27 mouse cellular contexts compared by ENCODE assay signal in the genomic region with DNA sequence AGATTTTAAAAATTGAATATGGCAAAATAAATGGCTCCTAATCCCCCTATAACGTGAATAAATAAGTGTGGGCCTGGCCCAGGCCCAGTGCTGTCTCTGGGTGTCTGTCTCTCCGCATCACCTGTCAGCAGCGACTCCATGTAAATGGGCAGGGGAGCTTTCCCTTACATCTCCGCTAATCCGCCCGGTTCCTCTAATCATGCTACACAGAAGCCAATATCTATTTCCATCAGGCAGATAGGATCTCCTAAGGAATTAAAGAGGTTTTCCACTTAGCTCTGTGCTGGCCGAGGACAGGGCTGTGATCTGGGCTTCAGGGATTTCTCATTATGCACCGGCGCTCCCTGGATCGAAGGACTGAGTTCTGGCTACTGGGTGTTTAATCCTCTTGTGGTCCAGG.
DNase-seq lines count a peak whose midpoint lies in the region; ATAC-seq lines count a peak whose summit lies in the region.
"Had no signal": no experiment of that assay in that cellular context is flagged by ENCODE, and none has a peak within 500 bp of the region (broad histone marks: within the 10 kb centered on the region; RNA-seq: fewer than 3 reads in every experiment).

No protein-coding gene starts in this region.

- WGBS in midbrain, embryonic 12.5 days: 34% methylated on average over 10 of the region's 10 CpGs
- 52% methylated on average over 10 of the region's 10 CpGs for WGBS in midbrain, embryonic 10.5 days
- WGBS in midbrain, embryonic 13.5 days: 18% methylated on average over 10 of the region's 10 CpGs
- 17% methylated on average over 10 of the region's 10 CpGs for WGBS in midbrain, embryonic 16.5 days

- H3K27ac ChIP-seq in midbrain, embryonic 12.5 days (replicated peaks): no peak overlapping the region
- no peak overlapping the region for H3K27ac ChIP-seq in midbrain, embryonic 10.5 days (replicated peaks)
- 0 out of 2 replicates have a peak overlapping the region, but pooled peaks have one; percentile 4 for H3K27ac ChIP-seq in midbrain, embryonic 13.5 days
- no peak overlapping the region for H3K27ac ChIP-seq in midbrain, embryonic 16.5 days (ENCODE audit: low read length)
- H3K27ac ChIP-seq: embryonic facial prominence, embryonic 12.5 days; embryonic facial prominence, embryonic 15.5 days; forebrain, embryonic 13.5 days; gastrocnemius, adult 2 months; heart, embryonic 15.5 days; hindbrain, embryonic 10.5 days; hindbrain, embryonic 13.5 days had no signal

- no peaks in the 10 kb centered on the region for H3K9me3 ChIP-seq in midbrain, embryonic 12.5 days
- H3K9me3 ChIP-seq in midbrain, embryonic 10.5 days (replicated peaks): no peaks in the 10 kb centered on the region
- no peaks in the 10 kb centered on the region for H3K9me3 ChIP-seq in midbrain, embryonic 13.5 days
- no peaks in the 10 kb centered on the region for H3K9me3 ChIP-seq in midbrain, embryonic 16.5 days (replicated peaks; ENCODE audit: control insufficient read depth, low read length, poor library complexity, severe bottlenecking)
- H3K9me3 ChIP-seq: embryonic facial prominence, embryonic 12.5 days; embryonic facial prominence, embryonic 15.5 days; forebrain, embryonic 13.5 days; heart, embryonic 12.5 days; heart, embryonic 15.5 days; hindbrain, embryonic 10.5 days; hindbrain, embryonic 13.5 days had no signal

- peaks cover 13% of the 10 kb centered on the region; the same call in 1 of the 2 replicates for H3K4me1 ChIP-seq in midbrain, embryonic 12.5 days
- peaks cover 8% of the 10 kb centered on the region for H3K4me1 ChIP-seq in midbrain, embryonic 10.5 days
- peaks cover 23% of the 10 kb centered on the region for H3K4me1 ChIP-seq in midbrain, embryonic 13.5 days (replicated peaks)
- H3K4me1 ChIP-seq in midbrain, embryonic 16.5 days (ENCODE audit: control insufficient read depth, insufficient read depth, low read length): peaks cover 8% of the 10 kb centered on the region; the same call in 1 of the 2 replicates
- H3K4me1 ChIP-seq: embryonic facial prominence, embryonic 15.5 days; heart, embryonic 12.5 days; heart, embryonic 15.5 days had no signal

- ATAC-seq in midbrain, embryonic 12.5 days (ENCODE audit: low FRiP score, low read depth): peak; percentile 72
- ATAC-seq in midbrain, embryonic 13.5 days: peak; percentile 62
- ATAC-seq in midbrain, embryonic 16.5 days: peak; percentile 54; the same call in 1 of the 2 replicates
- ATAC-seq: CD4-positive, CD25-positive, alpha-beta regulatory T cell, adult 4 months; forebrain, embryonic 13.5 days; forebrain, embryonic 16.5 days; hindbrain, embryonic 16.5 days had no signal

- no peaks in the 10 kb centered on the region for H3K27me3 ChIP-seq in midbrain, embryonic 12.5 days
- no peaks in the 10 kb centered on the region for H3K27me3 ChIP-seq in midbrain, embryonic 10.5 days (ENCODE audit: low read depth, poor library complexity, severe bottlenecking)
- H3K27me3 ChIP-seq in midbrain, embryonic 13.5 days: 0 out of 2 replicates have a peak, but pooled peaks cover 2% of the 10 kb centered on the region
- H3K27me3 ChIP-seq in midbrain, embryonic 16.5 days (ENCODE audit: control insufficient read depth, insufficient read depth, low read depth, low read length): no peaks in the 10 kb centered on the region
- H3K27me3 ChIP-seq: embryonic facial prominence, embryonic 12.5 days; heart, embryonic 12.5 days; heart, embryonic 15.5 days; hindbrain, embryonic 13.5 days had no signal

- H3K9ac ChIP-seq in midbrain, embryonic 12.5 days (replicated peaks): no peak overlapping the region
- H3K9ac ChIP-seq in midbrain, embryonic 13.5 days (replicated peaks): no peak overlapping the region
- no peak overlapping the region for H3K9ac ChIP-seq in midbrain, embryonic 16.5 days (ENCODE audit: low read depth, low read length)
- H3K9ac ChIP-seq: embryonic facial prominence, embryonic 12.5 days; embryonic facial prominence, embryonic 15.5 days; forebrain, embryonic 13.5 days; heart, embryonic 12.5 days; heart, embryonic 15.5 days; hindbrain, embryonic 13.5 days had no signal

- no peak overlapping the region for H3K4me2 ChIP-seq in midbrain, embryonic 12.5 days (replicated peaks)
- H3K4me2 ChIP-seq in midbrain, embryonic 13.5 days (replicated peaks): 0 out of 2 replicates have a peak overlapping the region, but pooled peaks have one; percentile 6
- peak overlapping the region; percentile 4; the same call in 1 of the 2 replicates for H3K4me2 ChIP-seq in midbrain, embryonic 16.5 days (ENCODE audit: low read length)
- H3K4me2 ChIP-seq: embryonic facial prominence, embryonic 12.5 days; embryonic facial prominence, embryonic 15.5 days; forebrain, embryonic 13.5 days; heart, embryonic 12.5 days; heart, embryonic 15.5 days; hindbrain, embryonic 13.5 days had no signal

- no peak for DNase-seq in midbrain, embryonic 10.5 days (ENCODE audit: low spot score)
- DNase-seq in retina, postnatal 7 days (ENCODE audit: low read depth, low spot score): peak; percentile 17
- DNase-seq in kidney, postnatal 36 days: no peak
- no peak for DNase-seq in kidney, postnatal 14 days
- DNase-seq in cerebellum, postnatal 36 days: no peak
- DNase-seq: adrenal gland, adult 2 months; adrenal gland, postnatal 14 days; cerebellum, adult 11-12 months; cerebellum, adult 8-10 months; cerebellum, postnatal 10 days; gastrocnemius, adult 2 months; gastrocnemius, postnatal 14 days; heart, postnatal 10 days; heart, postnatal 36 days had no signal

- H3K4me3 ChIP-seq in midbrain, embryonic 12.5 days: no peak overlapping the region
- H3K4me3 ChIP-seq in midbrain, embryonic 10.5 days: no peak overlapping the region
- H3K4me3 ChIP-seq in midbrain, embryonic 13.5 days (replicated peaks): no peak overlapping the region
- no peak overlapping the region for H3K4me3 ChIP-seq in midbrain, embryonic 16.5 days (ENCODE audit: low read depth, low read length)
- H3K4me3 ChIP-seq: embryonic facial prominence, embryonic 12.5 days; embryonic facial prominence, embryonic 15.5 days; forebrain, embryonic 13.5 days; gastrocnemius, adult 2 months; heart, embryonic 12.5 days; heart, embryonic 15.5 days; hindbrain, embryonic 10.5 days; hindbrain, embryonic 13.5 days had no signal

- no peaks in the 10 kb centered on the region for H3K36me3 ChIP-seq in midbrain, embryonic 12.5 days
- no peaks in the 10 kb centered on the region for H3K36me3 ChIP-seq in midbrain, embryonic 10.5 days
- no peaks in the 10 kb centered on the region for H3K36me3 ChIP-seq in midbrain, embryonic 13.5 days
- no peaks in the 10 kb centered on the region for H3K36me3 ChIP-seq in midbrain, embryonic 16.5 days (ENCODE audit: control insufficient read depth, insufficient read depth, low read length)
- H3K36me3 ChIP-seq: embryonic facial prominence, embryonic 12.5 days; embryonic facial prominence, embryonic 15.5 days; heart, embryonic 12.5 days; heart, embryonic 15.5 days; hindbrain, embryonic 10.5 days; hindbrain, embryonic 13.5 days had no signal
